In the genomic region with DNA sequence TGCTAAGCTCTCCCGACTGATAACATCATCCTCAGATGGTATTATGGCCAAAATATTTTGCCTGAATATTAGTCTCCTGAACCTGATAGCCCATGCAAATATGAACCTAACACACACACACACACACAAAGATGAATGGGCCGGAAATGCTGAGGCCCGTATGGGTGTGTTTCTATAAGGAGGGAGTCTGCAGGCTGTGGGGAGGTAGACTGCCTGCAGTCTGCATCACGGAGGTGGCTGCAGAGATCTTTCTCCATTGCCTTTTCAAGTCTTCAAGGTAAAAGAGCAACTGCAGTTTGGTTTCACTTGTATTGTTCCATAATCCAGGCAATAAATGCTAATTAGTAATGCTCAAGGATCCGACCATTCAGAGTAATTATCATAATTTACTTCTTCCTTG, we compare ENCODE assay signal across 8 mouse cellular contexts.
A peak's percentile ranks its signal among the peaks of the same experiment; 100 is the strongest.
DNase-seq lines count a peak whose midpoint lies in the region; ATAC-seq and TF ChIP-seq lines count a peak whose summit lies in the region.
"Had no signal": no experiment of that assay in that cellular context is flagged by ENCODE, and none has a peak within 500 bp of the region (broad histone marks: within the 10 kb centered on the region; RNA-seq: fewer than 3 reads in every experiment).

No protein-coding gene starts in this region.

- H3K4me2 ChIP-seq in lung, embryonic 14.5 days = peak overlapping the region; percentile 23; the same call in 1 of the 2 replicates
- H3K4me2 ChIP-seq in forebrain, embryonic 11.5 days (ENCODE audit: low read depth, low read length, severe bottlenecking) = peak overlapping the region; percentile 60
- peak overlapping the region; percentile 45 for H3K4me2 ChIP-seq in stomach, embryonic 15.5 days

- H3K27ac ChIP-seq in lung, embryonic 14.5 days (ENCODE audit: low read depth) = no peak overlapping the region; the same call in 1 of the 2 replicates
- peak overlapping the region; percentile 85 for H3K27ac ChIP-seq in forebrain, embryonic 11.5 days (ENCODE audit: low read depth, low read length)
- H3K27ac ChIP-seq in limb, embryonic 10.5 days = peak overlapping the region; percentile 62; the same call in 1 of the 2 replicates
- 0 out of 2 replicates have a peak overlapping the region, but pooled peaks have one; percentile 59 for H3K27ac ChIP-seq in stomach, embryonic 15.5 days

- WGBS in lung, embryonic 14.5 days = 56% methylated on average over 5 of the region's 5 CpGs
- 31% methylated on average over 5 of the region's 5 CpGs for WGBS in forebrain, embryonic 11.5 days
- 68% methylated on average over 5 of the region's 5 CpGs for WGBS in limb, embryonic 10.5 days
- WGBS in stomach, embryonic 15.5 days = 39% methylated on average over 5 of the region's 5 CpGs

- peaks cover 12% of the 10 kb centered on the region; the same call in 1 of the 2 replicates for H3K36me3 ChIP-seq in lung, embryonic 14.5 days (ENCODE audit: insufficient read depth)
- H3K36me3 ChIP-seq in forebrain, embryonic 11.5 days (ENCODE audit: control insufficient read depth, insufficient read depth, low read length) = peaks cover 10% of the 10 kb centered on the region
- peaks cover 54% of the 10 kb centered on the region for H3K36me3 ChIP-seq in limb, embryonic 10.5 days
- 0 out of 2 replicates have a peak, but pooled peaks cover 2% of the 10 kb centered on the region for H3K36me3 ChIP-seq in stomach, embryonic 15.5 days

- DNase-seq in lung, embryonic 14.5 days = no peak
- DNase-seq in lung, postnatal 25 days (ENCODE audit: low spot score) = no peak
- no peak for DNase-seq in forebrain, embryonic 11.5 days (ENCODE audit: low spot score)
- DNase-seq in limb, embryonic 10.5 days (ENCODE audit: low spot score) = no peak
- no peak for DNase-seq in right cerebral cortex, postnatal 25 days
- DNase-seq in T-cell, adult 2 months (ENCODE audit: low spot score) = no peak
- DNase-seq: cerebellum, adult 8-10 months had no signal

- peaks cover 5% of the 10 kb centered on the region for H3K4me1 ChIP-seq in lung, embryonic 14.5 days (ENCODE audit: insufficient read depth)
- H3K4me1 ChIP-seq in forebrain, embryonic 11.5 days (replicated peaks; ENCODE audit: control insufficient read depth, insufficient read depth, low read length) = peaks cover 11% of the 10 kb centered on the region
- H3K4me1 ChIP-seq in limb, embryonic 10.5 days = peaks cover 15% of the 10 kb centered on the region
- peaks cover 18% of the 10 kb centered on the region; the same call in 1 of the 2 replicates for H3K4me1 ChIP-seq in stomach, embryonic 15.5 days

- H3K9ac ChIP-seq in lung, embryonic 14.5 days = no peak overlapping the region
- peak overlapping the region; percentile 61 for H3K9ac ChIP-seq in forebrain, embryonic 11.5 days (ENCODE audit: low read length)
- H3K9ac ChIP-seq in stomach, embryonic 15.5 days = no peak overlapping the region; the same call in 1 of the 2 replicates

- H3K27me3 ChIP-seq in lung, embryonic 14.5 days (ENCODE audit: insufficient read depth, low read length) = 0 out of 2 replicates have a peak, but pooled peaks cover 4% of the 10 kb centered on the region
- no peaks in the 10 kb centered on the region for H3K27me3 ChIP-seq in forebrain, embryonic 11.5 days (ENCODE audit: control insufficient read depth, insufficient read depth, low read length)
- H3K27me3 ChIP-seq in limb, embryonic 10.5 days (ENCODE audit: low read depth, poor library complexity, severe bottlenecking) = no peaks in the 10 kb centered on the region
- no peaks in the 10 kb centered on the region for H3K27me3 ChIP-seq in stomach, embryonic 15.5 days (replicated peaks)

- no peak for TF ChIP-seq CTCF in lung, embryonic 14.5 days (IDR thresholded peaks at IDR 0.05; ENCODE audit: low read depth)

- H3K9me3 ChIP-seq in lung, embryonic 14.5 days (ENCODE audit: low read depth, low read length) = no peaks in the 10 kb centered on the region
- H3K9me3 ChIP-seq in forebrain, embryonic 11.5 days (ENCODE audit: control insufficient read depth, low read length) = no peaks in the 10 kb centered on the region
- no peaks in the 10 kb centered on the region for H3K9me3 ChIP-seq in limb, embryonic 10.5 days (replicated peaks)
- H3K9me3 ChIP-seq in stomach, embryonic 15.5 days = no peaks in the 10 kb centered on the region

- H3K4me3 ChIP-seq in lung, embryonic 14.5 days (ENCODE audit: low read depth, low read length) = no peak overlapping the region
- peak overlapping the region; percentile 27 for H3K4me3 ChIP-seq in forebrain, embryonic 11.5 days (ENCODE audit: low read depth, low read length)
- H3K4me3 ChIP-seq in limb, embryonic 10.5 days = peak overlapping the region; percentile 74; the same call in 1 of the 2 replicates
- peak overlapping the region; percentile 11; the same call in 1 of the 2 replicates for H3K4me3 ChIP-seq in stomach, embryonic 15.5 days (replicated peaks)

- no peak for ATAC-seq in lung, embryonic 14.5 days (ENCODE audit: insufficient read depth)
- ATAC-seq in forebrain, embryonic 11.5 days (replicated peaks; ENCODE audit: low FRiP score) = no peak
- no peak for ATAC-seq in stomach, embryonic 15.5 days (ENCODE audit: insufficient read depth, low FRiP score, low read depth)
